Mouse (Mus musculus) limb, embryonic 11.5 days (tissue): ENCODE results near the gene Plekhf1. TPM values are rescaled to one million over a fixed set of nuclear protein-coding genes. Genes with fewer than 3 reads are reported as not detected.

Experiments
- ATAC-seq: fragments of 200-750 bp; cut with Nextera tagmentation; 2 replicates; pipeline ENCODE4 v1.8.0; 2017; ENCODE audit warnings: low read depth; ENCODE audit not compliant: insufficient number of reproducible peaks, low FRiP score, low TSS enrichment
- DNase-seq: peaks from one replicate; pipeline ENCODE4 v3.0.0-alpha.2; 2015; ENCODE audit warnings: low spot score
- H3K27ac ChIP-seq: fragments of 300-500 bp; sonication (generic); replicated peaks from 2 replicates; pipeline ENCODE4 v1.5.1; 2014; ENCODE audit warnings: low read depth, mild to moderate bottlenecking, low read length
- H3K27me3 ChIP-seq: fragments of 300-500 bp; sonication (generic); 2 replicates; pipeline ENCODE4 v1.6.1; 2014; ENCODE audit warnings: mild to moderate bottlenecking, low read length, mixed read lengths; ENCODE audit not compliant: control insufficient read depth, insufficient read depth
- H3K36me3 ChIP-seq: fragments of 300-500 bp; sonication (generic); 2 replicates; pipeline ENCODE4 v1.6.1; 2014; ENCODE audit warnings: mild to moderate bottlenecking, low read length, moderate library complexity, mixed read lengths; ENCODE audit not compliant: control insufficient read depth, insufficient read depth
- H3K4me1 ChIP-seq: fragments of 300-500 bp; sonication (generic); 2 replicates; pipeline ENCODE4 v1.6.1; 2014; ENCODE audit warnings: low read length, mixed read lengths; ENCODE audit not compliant: control insufficient read depth, insufficient read depth
- H3K4me2 ChIP-seq: fragments of 300-500 bp; sonication (generic); 2 replicates; pipeline ENCODE4 v1.6.1; 2014; ENCODE audit warnings: low read depth, mild to moderate bottlenecking, moderate library complexity; ENCODE audit not compliant: severe bottlenecking
- H3K4me3 ChIP-seq: fragments of 300-500 bp; sonication (generic); 2 replicates; pipeline ENCODE4 v1.5.1; 2014; ENCODE audit warnings: low read depth, low read length
- H3K9ac ChIP-seq: fragments of 300-500 bp; sonication (generic); 2 replicates; pipeline ENCODE4 v1.6.1; 2014; ENCODE audit warnings: mild to moderate bottlenecking, low read length
- H3K9me3 ChIP-seq: fragments of 300-500 bp; sonication (generic); 2 replicates; pipeline ENCODE4 v1.6.1; 2016; ENCODE audit warnings: low read length; ENCODE audit not compliant: control insufficient read depth
- WGBS: fragments of 180-500 bp; shearing (Covaris S2); extraction: QIAGEN DNeasy Blood & Tissue Kit; methylation state at CpG from one replicate; pipeline ENCODE4 v1.1.7; 2014; 5-methylcytosine and 5-hydroxymethylcytosine counted together
- polyA plus RNA-seq: library from polyadenylated mRNA; unstranded; fragments of >200 nt; fragmentation: Nextera tagmentation; extraction: Ambion mirVana; gene quantifications from 2 replicates; pipeline ENCODE4 v1.2.1, GENCODE M21; 2014

Gene Plekhf1
- 4.1 and 4.2 TPM in 2 replicates for polyA plus RNA-seq

DNA sequence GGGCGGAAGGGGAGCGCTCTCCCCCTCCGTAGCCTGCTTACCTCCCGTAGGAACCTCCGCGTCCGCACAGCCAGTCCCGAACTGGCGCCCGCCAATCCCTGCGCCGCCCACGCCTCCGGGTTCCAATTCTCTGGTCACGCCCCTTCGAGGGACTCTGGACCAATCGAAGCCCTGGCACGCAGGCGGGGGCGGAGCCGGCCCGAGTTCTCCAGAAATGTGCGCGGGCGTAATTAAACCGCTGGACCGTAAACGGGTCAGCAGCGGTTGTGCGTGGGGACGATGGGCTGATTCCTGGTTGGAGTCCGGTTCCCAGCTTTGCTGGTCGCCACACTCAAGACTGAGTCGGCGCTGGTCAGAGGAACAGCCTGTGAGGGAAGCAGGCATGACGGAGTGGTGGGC is at the start of gene Plekhf1:
Gene Plekhf1 (minus strand): TSS at position 117 of the 399 bp plus-strand sequence.
- Histone ChIP-seq H3K4me1 (0 out of 2 replicates have a peak, but pooled peaks cover 4% of the 10 kb centered on the region), H3K36me3 (no peaks in the 10 kb centered on the region), H3K4me2 (peak within 1 kb of the TSS; percentile 61), H3K9ac (peak within 1 kb of the TSS; percentile 45), H3K9me3 (no peaks in the 10 kb centered on the region), H3K4me3 (peak within 1 kb of the TSS; percentile 47), H3K27me3 (0 out of 2 replicates have a peak, but pooled peaks cover 2% of the 10 kb centered on the region), H3K27ac (peak within 1 kb of the TSS; percentile 57; the same call in 1 of the 2 replicates)
- under 1% methylated on average over 36 of the region's 36 CpGs for WGBS
- DNase-seq: peak; percentile 95
- peak; percentile 91 for ATAC-seq

DNA sequence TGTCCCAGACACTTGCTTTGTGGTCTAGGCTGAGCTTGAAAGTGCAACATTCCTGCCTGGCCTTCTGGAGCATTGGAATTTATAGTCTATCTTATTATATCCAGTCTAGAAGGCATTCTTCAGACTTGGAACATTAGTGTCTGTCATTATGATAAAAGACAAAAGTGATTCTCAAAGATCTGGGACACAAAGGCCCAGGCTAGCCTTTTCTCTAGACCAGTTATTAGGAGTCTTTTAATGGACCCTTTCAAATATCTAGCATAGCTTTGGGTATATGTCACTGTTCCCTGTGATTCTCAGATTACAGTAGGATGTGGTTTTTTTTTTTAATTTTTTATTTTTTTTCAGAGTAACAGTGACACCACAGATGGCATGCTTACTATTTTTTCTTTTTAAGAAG is 44.7 kb upstream of the Plekhf1 start:
- no peaks in the 10 kb centered on the region for H3K9me3 ChIP-seq
- no peak overlapping the region for H3K4me3 ChIP-seq
- H3K4me2 ChIP-seq: no peak overlapping the region
- no peak overlapping the region for H3K9ac ChIP-seq
- no peaks in the 10 kb centered on the region for H3K36me3 ChIP-seq
- no peaks in the 10 kb centered on the region for H3K27me3 ChIP-seq
- ATAC-seq (no peak), DNase-seq (no peak)
- no peak overlapping the region for H3K27ac ChIP-seq
- H3K4me1 ChIP-seq: peaks cover 5% of the 10 kb centered on the region; the same call in 1 of the 2 replicates

DNA sequence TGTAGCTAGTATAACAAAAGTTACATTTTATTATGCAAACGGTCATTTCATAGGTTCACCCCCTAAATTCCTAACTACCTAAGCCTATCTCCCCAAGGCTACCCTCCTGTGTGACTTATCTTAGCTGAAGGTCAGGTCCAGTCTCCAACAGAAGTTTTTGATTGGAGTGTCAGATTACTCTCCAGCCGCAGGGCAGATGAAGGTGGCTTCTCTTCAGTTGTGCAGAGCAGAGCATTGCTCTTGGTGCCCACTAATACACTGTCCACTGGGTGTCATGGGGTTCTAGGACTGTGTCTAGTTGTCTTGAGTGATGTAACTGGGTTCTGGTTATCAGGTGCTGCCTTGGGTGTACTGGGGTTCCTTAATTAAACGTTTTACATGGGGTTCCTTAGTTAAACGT is 44.0 kb upstream of the Plekhf1 start:
- Histone ChIP-seq H3K9me3 (no peaks in the 10 kb centered on the region), H3K27me3 (no peaks in the 10 kb centered on the region), H3K4me2 (peak overlapping the region; percentile 34; the same call in 1 of the 2 replicates), H3K4me1 (peaks cover 5% of the 10 kb centered on the region; the same call in 1 of the 2 replicates), H3K36me3 (no peaks in the 10 kb centered on the region), H3K4me3 (peak overlapping the region; percentile 60), H3K27ac (no peak overlapping the region), H3K9ac (no peak overlapping the region)
- peak; percentile 28 for DNase-seq
- WGBS: 12% methylated on average over 4 of the region's 4 CpGs
- peak; percentile 29; the same call in 1 of the 2 replicates for ATAC-seq

- Histone ChIP-seq H3K4me1 (peaks cover 5% of the 10 kb centered on the region; the same call in 1 of the 2 replicates), H3K27ac (no peak overlapping the region), H3K9me3 (no peaks in the 10 kb centered on the region), H3K4me3 (peak overlapping the region; percentile 60), H3K9ac (peak overlapping the region; percentile 83; the same call in 1 of the 2 replicates), H3K36me3 (peaks cover 3% of the 10 kb centered on the region; the same call in 1 of the 2 replicates), H3K4me2 (peak overlapping the region; percentile 34; the same call in 1 of the 2 replicates), H3K27me3 (no peaks in the 10 kb centered on the region)
- DNase-seq (no peak), ATAC-seq (peak; percentile 58; the same call in 1 of the 2 replicates)
- 2% methylated on average over 11 of the region's 11 CpGs for WGBS
These were observed 43.6 kb upstream of the Plekhf1 start for GRCm38 (mm10) chr7:38271511-38271811.

GRCm38 (mm10) chr7:38270703-38271510 is 43.1 kb upstream of the Plekhf1 start, which contains the start of gene Pop4:
TSS of gene Pop4 (minus strand) at chr7:38271423.
- Histone ChIP-seq H3K36me3 (peaks cover 4% of the 10 kb centered on the region; the same call in 1 of the 2 replicates), H3K9me3 (no peaks in the 10 kb centered on the region), H3K27me3 (no peaks in the 10 kb centered on the region), H3K4me2 (peak within 1 kb of the TSS; percentile 86), H3K4me3 (peak within 1 kb of the TSS; percentile 60), H3K27ac (no peak within 1 kb of the TSS), H3K4me1 (peaks cover 5% of the 10 kb centered on the region; the same call in 1 of the 2 replicates), H3K9ac (peak within 1 kb of the TSS; percentile 83)
- DNase-seq (peak; percentile 98), ATAC-seq (peak; percentile 93)
- WGBS: under 1% methylated on average over 38 of the region's 38 CpGs

DNA sequence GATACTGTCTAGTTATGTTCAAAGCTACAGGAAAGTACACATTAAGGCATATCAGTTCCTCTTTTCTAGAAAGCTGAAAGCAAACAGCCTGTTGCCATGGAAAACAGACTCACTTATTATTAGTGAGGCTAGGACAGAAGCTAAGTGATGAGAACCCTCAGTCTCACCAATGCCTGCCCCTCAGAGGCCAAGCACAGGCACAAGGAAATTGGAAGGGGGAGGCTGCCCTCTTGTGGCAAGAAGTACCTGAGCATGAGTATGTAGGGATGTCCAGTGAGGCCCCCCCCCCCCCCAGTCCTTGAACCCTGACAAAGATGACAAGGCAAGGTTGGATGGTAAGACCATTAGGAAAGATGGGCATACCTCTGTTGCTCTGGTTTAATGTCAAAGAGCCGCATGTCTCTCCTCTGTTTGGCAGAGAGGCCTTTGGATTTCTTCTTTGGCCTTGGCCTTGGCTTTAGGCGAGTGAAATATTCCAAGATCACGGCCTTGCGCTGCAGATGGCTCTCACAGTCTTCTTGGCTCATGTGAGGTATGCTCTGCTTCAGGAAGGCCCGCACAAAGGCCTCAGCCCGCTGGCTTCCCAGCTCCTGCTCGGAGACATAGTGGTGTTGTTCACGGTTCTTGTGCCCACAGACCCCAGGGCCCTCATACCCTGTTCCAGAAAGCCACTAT is 39.3 kb upstream of the Plekhf1 start:
- H3K4me2 ChIP-seq: no peak overlapping the region
- H3K27ac ChIP-seq: no peak overlapping the region
- peaks cover 18% of the 10 kb centered on the region; the same call in 1 of the 2 replicates for H3K36me3 ChIP-seq
- 90% methylated on average over 8 of the region's 8 CpGs for WGBS
- H3K27me3 ChIP-seq: no peaks in the 10 kb centered on the region
- peaks cover 5% of the 10 kb centered on the region; the same call in 1 of the 2 replicates for H3K4me1 ChIP-seq
- peak; percentile 62 for DNase-seq
- H3K9ac ChIP-seq: no peak overlapping the region
- H3K4me3 ChIP-seq: no peak overlapping the region
- ATAC-seq: no peak
- no peaks in the 10 kb centered on the region for H3K9me3 ChIP-seq

- no peak overlapping the region for H3K9ac ChIP-seq
- peaks cover 18% of the 10 kb centered on the region; the same call in 1 of the 2 replicates for H3K36me3 ChIP-seq
- H3K27me3 ChIP-seq: no peaks in the 10 kb centered on the region
- no peak for DNase-seq
- H3K4me2 ChIP-seq: no peak overlapping the region
- H3K4me3 ChIP-seq: no peak overlapping the region
- no peaks in the 10 kb centered on the region for H3K4me1 ChIP-seq
- H3K9me3 ChIP-seq: no peaks in the 10 kb centered on the region
- ATAC-seq: no peak
- H3K27ac ChIP-seq: no peak overlapping the region
- WGBS: 97% methylated on average over 5 of the region's 5 CpGs
These were observed 34.6 kb upstream of the Plekhf1 start for GRCm38 (mm10) chr7:38262406-38262805.

- Histone ChIP-seq H3K4me3 (no peak overlapping the region), H3K27ac (no peak overlapping the region), H3K36me3 (peaks cover 9% of the 10 kb centered on the region; the same call in 1 of the 2 replicates), H3K4me2 (no peak overlapping the region), H3K27me3 (no peaks in the 10 kb centered on the region), H3K9me3 (no peaks in the 10 kb centered on the region), H3K4me1 (no peaks in the 10 kb centered on the region), H3K9ac (no peak overlapping the region)
- DNase-seq: no peak
- 93% methylated on average over 2 of the region's 2 CpGs for WGBS
- ATAC-seq: no peak
These were observed 31.8 kb upstream of the Plekhf1 start for GRCm38 (mm10) chr7:38259631-38260030.
